Mouse (Mus musculus) heart, postnatal 0 days (tissue): ENCODE results near the gene Cluh. TPM values are rescaled to one million over a fixed set of nuclear protein-coding genes. Genes with fewer than 3 reads are reported as not detected.

Experiments used
- ATAC-seq: fragments of 200-750 bp; cut with Nextera tagmentation; 2 replicates; pipeline ENCODE4 v1.8.0; 2017; ENCODE audit warnings: low read depth, moderate number of reproducible peaks, moderate library complexity; ENCODE audit not compliant: insufficient read depth
- DNase-seq: peaks from one replicate; pipeline ENCODE4 v3.0.0-alpha.2; 2016; ENCODE audit warnings: low spot score
- H3K27ac ChIP-seq: fragments of 300-500 bp; sonication (generic); 2 replicates; pipeline ENCODE4 v1.5.1; 2014; ENCODE audit warnings: low read depth, mild to moderate bottlenecking
- H3K27me3 ChIP-seq: fragments of 300-500 bp; sonication (generic); 2 replicates; pipeline ENCODE4 v1.6.1; 2014; ENCODE audit warnings: low read length, mixed read lengths; ENCODE audit not compliant: control insufficient read depth, insufficient read depth
- H3K36me3 ChIP-seq: fragments of 300-500 bp; sonication (generic); replicated peaks from 2 replicates; pipeline ENCODE4 v1.6.1; 2014; ENCODE audit warnings: low read length, mixed read lengths; ENCODE audit not compliant: control insufficient read depth, insufficient read depth
- H3K4me1 ChIP-seq: fragments of 300-500 bp; sonication (generic); 2 replicates; pipeline ENCODE4 v1.6.1; 2014; ENCODE audit warnings: antibody characterized with exemption; ENCODE audit not compliant: control insufficient read depth, insufficient read depth
- H3K4me2 ChIP-seq: fragments of 300-500 bp; sonication (generic); 2 replicates; pipeline ENCODE4 v1.6.1; 2014; ENCODE audit warnings: low read depth, mild to moderate bottlenecking, low read length, moderate library complexity
- H3K4me3 ChIP-seq: fragments of 300-500 bp; sonication (generic); 2 replicates; pipeline ENCODE4 v1.5.1; 2014; ENCODE audit warnings: low read depth, low read length
- H3K9ac ChIP-seq: fragments of 300-500 bp; sonication (generic); replicated peaks from 2 replicates; pipeline ENCODE4 v1.6.1; 2014; ENCODE audit warnings: low read depth, low read length, mixed read lengths
- H3K9me3 ChIP-seq: fragments of 300-500 bp; sonication (generic); replicated peaks from 2 replicates; pipeline ENCODE4 v1.6.1; 2016; ENCODE audit warnings: low read length; ENCODE audit not compliant: control insufficient read depth
- CTCF ChIP-seq: IDR thresholded peaks from 2 replicates; pipeline ENCODE4 v1.5.1; 2016; ENCODE audit warnings: antibody characterized with exemption, control low read depth, low read depth
- EP300 ChIP-seq: IDR thresholded peaks from 2 replicates; pipeline ENCODE4 v1.6.1; 2016; ENCODE audit warnings: antibody characterized with exemption, low read depth
- WGBS: fragments of 180-500 bp; shearing (Covaris S2); extraction: QIAGEN DNeasy Blood & Tissue Kit; methylation state at CpG from one replicate; pipeline ENCODE4 v1.1.7; 2014; 5-methylcytosine and 5-hydroxymethylcytosine counted together
- polyA plus RNA-seq: library from polyadenylated mRNA; unstranded; fragments of >200 nt; fragmentation: Nextera tagmentation; extraction: Ambion mirVana; gene quantifications from 2 replicates; pipeline ENCODE4 v1.2.1, GENCODE M21; 2015
- total RNA-seq: library from RNA; depleted of rRNA; stranded (reverse); fragments of >200 nt; gene quantifications from 2 replicates; pipeline ENCODE4 v1.2.3, GENCODE M21; 2014; ENCODE audit warnings: low replicate concordance

Gene Cluh
- total and polyA plus RNA-seq, 2 experiments from 2014 or later = 61.4 to 241 TPM

DNA sequence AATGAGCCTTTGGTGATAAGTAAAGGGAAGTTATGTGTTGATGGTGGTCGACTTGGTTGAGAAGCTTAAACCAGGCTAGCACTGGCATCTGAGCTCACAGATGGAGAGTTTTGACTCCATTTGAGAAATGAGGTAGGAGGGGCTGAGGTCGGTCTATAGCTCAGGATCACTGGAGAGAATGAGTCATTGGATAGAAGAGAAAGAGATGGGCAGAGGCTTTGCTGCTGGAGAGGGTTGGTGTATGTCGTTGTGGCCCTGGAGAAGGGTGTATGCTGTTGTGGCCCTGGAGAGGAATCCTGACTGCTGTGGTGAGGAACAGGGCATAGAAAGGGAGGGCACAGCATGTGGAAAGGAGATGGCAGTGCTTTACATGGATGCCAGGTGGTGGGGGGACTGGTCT, 6.6 kb downstream of the Cluh start:
- H3K9ac ChIP-seq = no peak overlapping the region
- no peaks in the 10 kb centered on the region for H3K27me3 ChIP-seq
- peaks cover 33% of the 10 kb centered on the region for H3K4me1 ChIP-seq
- TF ChIP-seq CTCF = no peak
- DNase-seq (no peak), ATAC-seq (no peak)
- H3K4me3 ChIP-seq = no peak overlapping the region
- peaks cover 47% of the 10 kb centered on the region for H3K36me3 ChIP-seq
- H3K27ac ChIP-seq = 0 out of 2 replicates have a peak overlapping the region, but pooled peaks have one; percentile 4
- H3K9me3 ChIP-seq = no peaks in the 10 kb centered on the region
- WGBS = 53% methylated on average over 3 of the region's 3 CpGs
- no peak overlapping the region for H3K4me2 ChIP-seq

GRCm38 (mm10) chr11:74660336-74660735, 11.0 kb downstream of the Cluh start:
- 90% methylated on average over 13 of the region's 13 CpGs for WGBS
- ATAC-seq = no peak
- DNase-seq = no peak
- no peak for TF ChIP-seq CTCF
- TF ChIP-seq EP300 = no peak
- H3K4me2 ChIP-seq = no peak overlapping the region
- H3K36me3 ChIP-seq = peaks cover 91% of the 10 kb centered on the region
- no peak overlapping the region for H3K9ac ChIP-seq
- no peak overlapping the region for H3K27ac ChIP-seq
- no peaks in the 10 kb centered on the region for H3K9me3 ChIP-seq
- no peak overlapping the region for H3K4me3 ChIP-seq
- peaks cover under 1% of the 10 kb centered on the region; the same call in 1 of the 2 replicates for H3K4me1 ChIP-seq
- H3K27me3 ChIP-seq = no peaks in the 10 kb centered on the region

- WGBS = 87% methylated on average over 19 of the region's 19 CpGs
- Histone ChIP-seq H3K4me2 (no peak overlapping the region), H3K36me3 (peaks cover 100% of the 10 kb centered on the region), H3K27me3 (no peaks in the 10 kb centered on the region), H3K9me3 (no peaks in the 10 kb centered on the region), H3K4me1 (no peaks in the 10 kb centered on the region), H3K4me3 (no peak overlapping the region), H3K27ac (no peak overlapping the region), H3K9ac (no peak overlapping the region)
- DNase-seq (no peak), ATAC-seq (no peak)
- no peak for TF ChIP-seq EP300
- TF ChIP-seq CTCF = no peak
Measured at GRCm38 (mm10) chr11:74661641-74662040, 12.3 kb downstream of the Cluh start.

GRCm38 (mm10) chr11:74662221-74662620, 12.9 kb downstream of the Cluh start:
- WGBS = 82% methylated on average over 6 of the region's 6 CpGs
- Histone ChIP-seq H3K9ac (no peak overlapping the region), H3K27ac (no peak overlapping the region), H3K27me3 (no peaks in the 10 kb centered on the region), H3K4me1 (no peaks in the 10 kb centered on the region), H3K4me2 (no peak overlapping the region), H3K4me3 (no peak overlapping the region), H3K9me3 (no peaks in the 10 kb centered on the region), H3K36me3 (peaks cover 100% of the 10 kb centered on the region)
- no peak for ATAC-seq
- no peak for DNase-seq
- TF ChIP-seq CTCF (no peak), EP300 (no peak)

DNA sequence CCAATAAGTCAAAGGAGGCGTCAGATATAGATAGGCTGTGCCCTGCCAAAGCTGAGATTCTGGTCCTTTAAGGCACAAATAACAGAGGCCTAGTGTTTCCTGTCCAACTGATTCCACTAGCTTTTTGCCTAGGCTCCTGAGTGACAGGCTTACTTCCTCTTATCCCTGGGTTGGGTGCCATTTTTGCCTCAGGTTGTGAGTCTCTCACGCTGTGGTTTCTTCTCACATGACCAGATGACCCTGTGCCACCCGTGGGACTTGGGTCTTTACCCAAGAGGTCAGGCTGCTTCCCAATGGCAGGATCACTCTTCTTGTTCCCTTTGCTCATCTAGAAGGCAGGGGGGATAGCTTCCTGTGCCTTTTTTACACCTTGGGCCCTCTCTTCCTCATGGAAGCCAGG, 15.0 kb downstream of the Cluh start:
- no peak for TF ChIP-seq CTCF
- no peak for TF ChIP-seq EP300
- WGBS = 87% methylated on average over 3 of the region's 3 CpGs

DNA sequence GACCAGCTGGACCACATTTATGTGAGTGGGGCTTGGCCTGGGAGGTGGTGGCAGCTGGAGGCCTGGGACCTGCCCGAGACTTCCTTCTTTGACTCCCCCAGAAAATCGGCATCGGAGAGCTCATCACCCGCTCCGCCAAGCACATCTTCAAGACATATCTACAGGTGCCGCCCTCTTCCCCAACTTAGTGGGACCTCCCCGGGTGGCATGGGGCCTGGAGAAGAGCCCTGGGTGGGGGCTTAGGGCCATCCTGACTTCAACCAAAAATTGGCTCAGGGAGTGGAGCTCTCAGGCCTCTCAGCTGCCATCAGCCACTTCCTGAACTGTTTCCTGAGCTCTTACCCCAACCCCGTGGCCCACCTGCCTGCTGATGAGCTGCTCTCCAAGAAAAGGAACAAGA, 15.6 kb downstream of the Cluh start:
- no peak for DNase-seq
- no peak for TF ChIP-seq CTCF
- no peak for TF ChIP-seq EP300
- Histone ChIP-seq H3K4me2 (no peak overlapping the region), H3K36me3 (peaks cover 100% of the 10 kb centered on the region), H3K9ac (no peak overlapping the region), H3K4me1 (no peaks in the 10 kb centered on the region), H3K4me3 (no peak overlapping the region), H3K27ac (no peak overlapping the region), H3K27me3 (no peaks in the 10 kb centered on the region), H3K9me3 (no peaks in the 10 kb centered on the region)
- 88% methylated on average over 8 of the region's 8 CpGs for WGBS
- no peak for ATAC-seq

More for the DNA sequence above, 15.0 kb downstream of the Cluh start:
- no peak overlapping the region for H3K4me2 ChIP-seq
- DNase-seq (no peak), ATAC-seq (no peak)
- H3K27ac ChIP-seq = no peak overlapping the region
- no peaks in the 10 kb centered on the region for H3K9me3 ChIP-seq
- no peaks in the 10 kb centered on the region for H3K4me1 ChIP-seq
- H3K4me3 ChIP-seq = no peak overlapping the region
- H3K9ac ChIP-seq = no peak overlapping the region
- no peaks in the 10 kb centered on the region for H3K27me3 ChIP-seq
- peaks cover 100% of the 10 kb centered on the region for H3K36me3 ChIP-seq
